Mouse (Mus musculus) MEL (cell line): ENCODE measurements around the gene Pde4a. TPM values are rescaled to one million over a fixed set of nuclear protein-coding genes. Genes with fewer than 3 reads are reported as not detected.
"Not testable (repeated sequence)": the region's sequence is repeated elsewhere in the genome, so short reads cannot be mapped to it uniquely, and the experiment has no call there.

Source experiments
- DNase-seq: peaks from one replicate; pipeline ENCODE4 v3.0.0; 2011; ENCODE audit warnings: low read depth, low spot score
- H3K27ac ChIP-seq: 2 replicates; pipeline ENCODE4 v1.5.1; 2012; ENCODE audit warnings: low read depth, mild to moderate bottlenecking, control low read depth, low read length, moderate library complexity; ENCODE audit not compliant: control insufficient read depth
- H3K27me3 ChIP-seq, 2 experiments: fragments of 150-350 bp in 1 of 2; sonication (generic) in 1 of 2; 2 replicates each; pipeline ENCODE4 v1.6.1; 2012; ENCODE audit warnings: low read length in 2 of 2, mild to moderate bottlenecking in 2 of 2, improper control_type of control experiment in 1 of 2, moderate library complexity in 1 of 2; ENCODE audit not compliant: insufficient read depth in 2 of 2, control insufficient read depth in 1 of 2
- H3K36me3 ChIP-seq, 2 experiments: 2 replicates each; pipeline ENCODE4 v1.6.1; 2012 to 2014; ENCODE audit warnings: low read length in 2 of 2, improper control_type of control experiment in 1 of 2, inconsistent platforms in 1 of 2, mild to moderate bottlenecking in 1 of 2; ENCODE audit not compliant: insufficient read depth in 2 of 2, control insufficient read depth in 1 of 2
- H3K4me1 ChIP-seq, 2 experiments: fragments of 150-350 bp in 1 of 2; sonication (generic) in 1 of 2; 2 replicates each; pipeline ENCODE4 v1.6.1; 2012; ENCODE audit warnings: low read length in 2 of 2, improper control_type of control experiment in 1 of 2, mild to moderate bottlenecking in 1 of 2; ENCODE audit not compliant: insufficient read depth in 2 of 2, control insufficient read depth in 1 of 2
- H3K4me3 ChIP-seq, 2 experiments: fragments of 150-350 bp in 1 of 2; sonication (generic) in 1 of 2; 2 replicates each; pipeline ENCODE4 v1.5.1; 2012; ENCODE audit warnings: low read depth in 2 of 2, low read length in 2 of 2, mild to moderate bottlenecking in 2 of 2, moderate library complexity in 2 of 2, control low read depth in 1 of 2, improper control_type of control experiment in 1 of 2; ENCODE audit not compliant: control insufficient read depth in 1 of 2, insufficient read depth in 1 of 2
- H3K79me2 ChIP-seq: 2 replicates; pipeline ENCODE4 v1.6.1; 2012; ENCODE audit warnings: mild to moderate bottlenecking, low read length, moderate library complexity; ENCODE audit not compliant: control insufficient read depth, poor library complexity, insufficient read depth
- H3K9ac ChIP-seq: 2 replicates; pipeline ENCODE4 v1.6.1; 2012; ENCODE audit warnings: low read depth, mild to moderate bottlenecking, control low read depth, low read length, moderate library complexity; ENCODE audit not compliant: control insufficient read depth, poor library complexity, severe bottlenecking
- H3K9me3 ChIP-seq: fragments of 150-350 bp; sonication (generic); replicated peaks from 2 replicates; pipeline ENCODE4 v1.6.1; 2012; ENCODE audit warnings: mild to moderate bottlenecking, low read length, improper control_type of control experiment, moderate library complexity; ENCODE audit not compliant: insufficient read depth
- BHLHE40 ChIP-seq: IDR thresholded peaks from 2 replicates; pipeline ENCODE4 v1.6.1; 2012; ENCODE audit warnings: low read depth, mild to moderate bottlenecking, inconsistent platforms, low read length, improper control_type of control experiment, borderline replicate concordance
- CHD1 ChIP-seq: IDR thresholded peaks from 2 replicates; pipeline ENCODE4 v1.6.1; 2012; ENCODE audit warnings: low read depth, mild to moderate bottlenecking, inconsistent platforms, low read length, improper control_type of control experiment
- CHD2 ChIP-seq: IDR thresholded peaks from 2 replicates; pipeline ENCODE4 v1.6.1; 2011; ENCODE audit warnings: low read length, improper control_type of control experiment
- ELF1 ChIP-seq: IDR thresholded peaks from 2 replicates; pipeline ENCODE4 v1.6.1; 2014; ENCODE audit warnings: low read depth, mild to moderate bottlenecking, inconsistent platforms, low read length, improper control_type of control experiment, moderate library complexity
- EP300 ChIP-seq, 2 experiments: IDR thresholded peaks; 2 replicates each; pipeline ENCODE4 v1.6.1; 2011; ENCODE audit warnings: improper control_type of control experiment in 2 of 2, low read length in 2 of 2, low read depth in 1 of 2, mild to moderate bottlenecking in 1 of 2
- GABPA ChIP-seq: IDR thresholded peaks from 2 replicates; pipeline ENCODE4 v1.6.1; 2012; ENCODE audit warnings: low read depth, mild to moderate bottlenecking, inconsistent platforms, low read length, improper control_type of control experiment, moderate library complexity
- KAT2A ChIP-seq: conservative IDR thresholded peaks from 2 replicates; pipeline ENCODE4 v1.6.1; 2012; ENCODE audit warnings: low read depth, low read length, improper control_type of control experiment, inconsistent platforms
- MAZ ChIP-seq: IDR thresholded peaks from 2 replicates; pipeline ENCODE4 v1.6.1; 2012; ENCODE audit warnings: low read depth, mild to moderate bottlenecking, inconsistent platforms, low read length, improper control_type of control experiment
- MXI1 ChIP-seq: IDR thresholded peaks from 2 replicates; pipeline ENCODE4 v1.6.1; 2011; ENCODE audit warnings: mild to moderate bottlenecking, low read depth, low read length, improper control_type of control experiment
- MYC ChIP-seq: IDR thresholded peaks from 2 replicates; pipeline ENCODE4 v1.6.1; 2011; ENCODE audit warnings: low read depth, mild to moderate bottlenecking, low read length, improper control_type of control experiment, moderate library complexity
- NELFE ChIP-seq: IDR thresholded peaks from 2 replicates; pipeline ENCODE4 v1.6.1; 2011; ENCODE audit warnings: low read depth, low read length, improper control_type of control experiment
- POLR2AphosphoS2 ChIP-seq: IDR thresholded peaks from 2 replicates; pipeline ENCODE4 v1.6.1; 2011; ENCODE audit warnings: low read length, improper control_type of control experiment
- POLR2AphosphoS5 ChIP-seq: IDR thresholded peaks from 2 replicates; pipeline ENCODE4 v1.6.1; 2012; ENCODE audit warnings: low read depth, borderline replicate concordance, mild to moderate bottlenecking, inconsistent platforms, low read length, moderate library complexity, mixed read lengths
- RAD21 ChIP-seq: IDR thresholded peaks from 2 replicates; pipeline ENCODE4 v1.6.1; 2011; ENCODE audit warnings: mild to moderate bottlenecking, low read depth, low read length, improper control_type of control experiment
- RCOR1 ChIP-seq: IDR thresholded peaks from 2 replicates; pipeline ENCODE4 v1.6.1; 2012; ENCODE audit warnings: low read depth, mild to moderate bottlenecking, inconsistent platforms, low read length, improper control_type of control experiment
- SIN3A ChIP-seq: IDR thresholded peaks from 2 replicates; pipeline ENCODE4 v1.6.1; 2012; ENCODE audit warnings: low read length, improper control_type of control experiment, inconsistent platforms
- SMC3 ChIP-seq: IDR thresholded peaks from 2 replicates; pipeline ENCODE4 v1.6.1; 2011; ENCODE audit warnings: low read depth, low read length, improper control_type of control experiment
- TAL1 ChIP-seq: IDR thresholded peaks from 2 replicates; pipeline ENCODE4 v1.6.1; 2012; ENCODE audit warnings: mild to moderate bottlenecking, inconsistent platforms, low read length, moderate library complexity, mixed read lengths
- TCF12 ChIP-seq: IDR thresholded peaks from 2 replicates; pipeline ENCODE4 v1.6.1; 2014; ENCODE audit warnings: low read depth, mild to moderate bottlenecking, inconsistent platforms, low read length, improper control_type of control experiment, moderate library complexity
- UBTF ChIP-seq: IDR thresholded peaks from 2 replicates; pipeline ENCODE4 v1.6.1; 2012; ENCODE audit warnings: low read depth, mild to moderate bottlenecking, inconsistent platforms, low read length, improper control_type of control experiment, moderate library complexity, borderline replicate concordance; ENCODE audit not compliant: insufficient read depth
- USF1 ChIP-seq: IDR thresholded peaks from 2 replicates; pipeline ENCODE4 v1.6.1; 2014; ENCODE audit warnings: low read depth, mild to moderate bottlenecking, inconsistent platforms, low read length, improper control_type of control experiment, moderate library complexity
- ZKSCAN1 ChIP-seq: IDR thresholded peaks from 2 replicates; pipeline ENCODE4 v1.6.1; 2012; ENCODE audit warnings: low read depth, mild to moderate bottlenecking, inconsistent platforms, low read length, improper control_type of control experiment, moderate library complexity
- ZMIZ1 ChIP-seq: IDR thresholded peaks from 2 replicates; pipeline ENCODE4 v1.6.1; 2012; ENCODE audit warnings: low read depth, mild to moderate bottlenecking, inconsistent platforms, low read length, improper control_type of control experiment, moderate library complexity
- ZNF384 ChIP-seq: IDR thresholded peaks from 2 replicates; pipeline ENCODE4 v1.6.1; 2012; ENCODE audit warnings: low read depth, mild to moderate bottlenecking, inconsistent platforms, low read length, improper control_type of control experiment
- polyA plus RNA-seq, 2 experiments: library from polyadenylated mRNA; stranded (reverse) in 1 of 2; unstranded in 1 of 2; fragments of >175 nt in 1 of 2; fragments of >200 nt in 1 of 2; gene quantifications; 2 replicates each; pipeline versions ENCODE4 v1.2.1 to v1.2.4; 2012; ENCODE audit warnings: low replicate concordance in 2 of 2, low read depth in 1 of 2; ENCODE audit not compliant: insufficient read length in 2 of 2, insufficient read depth in 1 of 2, missing spikeins in 1 of 2
- total RNA-seq: library from RNA; depleted of rRNA; stranded (reverse); fragments of 300-350 nt; gene quantifications from 2 replicates; pipeline ENCODE4 v1.2.3, GENCODE M21; 2012

Gene Pde4a
- total and polyA plus RNA-seq, 3 experiments: 16.6 to 53.9 (median 45.6) TPM

GRCm38 (mm10) chr9:21193786-21194185, 28.3 kb downstream of the Pde4a start:
- Histone ChIP-seq H3K4me3 (no peak overlapping the region), H3K4me1 (peaks cover 5 to 8% of the 10 kb centered on the region in 2 experiments)
- TF ChIP-seq MXI1 (no peak), NELFE (no peak), KAT2A (no peak), MYC (no peak), ZKSCAN1 (no peak), CHD1 (no peak), GABPA (no peak), ELF1 (no peak), USF1 (no peak), SMC3 (no peak), SIN3A (no peak), BHLHE40 (no peak), TAL1 (no peak), RCOR1 (no peak), TCF12 (no peak)
- TF ChIP-seq, all 39 proteins: peak for 0
- Histone ChIP-seq H3K36me3 (peaks cover 3 to 8% of the 10 kb centered on the region in 2 experiments), H3K79me2 (no peaks in the 10 kb centered on the region), H3K27ac (no peak overlapping the region), H3K9me3 (no peaks in the 10 kb centered on the region), H3K9ac (no peak overlapping the region), H3K27me3 (no peaks in the 10 kb centered on the region)
- no peak for DNase-seq

GRCm38 (mm10) chr9:21194787-21195493, 29.4 kb downstream of the Pde4a start:
- H3K9me3 ChIP-seq: no peaks in the 10 kb centered on the region
- no peaks in the 10 kb centered on the region for H3K27me3 ChIP-seq
- TF ChIP-seq RCOR1: 0 out of 2 replicates have a peak, but pooled peaks have one; percentile 33
- peak; percentile 74; the same call in 1 of the 2 replicates for TF ChIP-seq POLR2AphosphoS5
- TF ChIP-seq CHD2: no peak
- no peak for TF ChIP-seq UBTF
- 0 out of 2 replicates have a peak, but pooled peaks have one; percentile 20 for TF ChIP-seq TCF12
- no peak for TF ChIP-seq MAZ
- peak; percentile 79 for TF ChIP-seq SIN3A
- TF ChIP-seq ZMIZ1: no peak
- 0 out of 2 replicates have a peak, but pooled peaks have one; percentile 37 for TF ChIP-seq USF1
- peak in 1 of 2 experiments; percentile 61; a peak in 2 of 4 replicates for TF ChIP-seq EP300 (IDR thresholded peaks at IDR 0.05; ENCODE audit: low read depth in 1 of 2, low read length in 2 of 2)
- TF ChIP-seq ZNF384: no peak
- TF ChIP-seq BHLHE40: peak; percentile 59; the same call in 1 of the 2 replicates
- no peak for TF ChIP-seq RAD21
- 0 out of 2 replicates have a peak, but pooled peaks have one; percentile 64 for TF ChIP-seq MYC
- TF ChIP-seq POLR2AphosphoS2: no peak
- peak; percentile 95 for DNase-seq
- H3K79me2 ChIP-seq: no peaks in the 10 kb centered on the region
- no peak overlapping the region for H3K9ac ChIP-seq
- peaks cover 3 to 18% of the 10 kb centered on the region in 2 experiments for H3K36me3 ChIP-seq
- no peak overlapping the region for H3K4me3 ChIP-seq
- H3K4me1 ChIP-seq: peaks cover 5 to 8% of the 10 kb centered on the region in 2 experiments
- H3K27ac ChIP-seq: no peak overlapping the region

- not testable (repeated sequence) for H3K4me1 ChIP-seq, DNase-seq
These were observed 30.4 kb downstream of the Pde4a start for GRCm38 (mm10) chr9:21195736-21196505.

More at GRCm38 (mm10) chr9:21195736-21196505, 30.4 kb downstream of the Pde4a start:
- H3K27ac ChIP-seq, H3K9ac ChIP-seq, H3K9me3 ChIP-seq, H3K79me2 ChIP-seq, H3K27me3 ChIP-seq, H3K4me3 ChIP-seq: not testable (repeated sequence)
- peaks cover 3 to 19% of the 10 kb centered on the region in 2 experiments for H3K36me3 ChIP-seq
